Mouse (Mus musculus) erythroid progenitor cell, adult 5-6 weeks (primary cell): ENCODE results near the gene Bcl2l15. TPM values are rescaled to one million over a fixed set of nuclear protein-coding genes. Genes with fewer than 3 reads are reported as not detected.
"Not testable (repeated sequence)": the region's sequence is repeated elsewhere in the genome, so short reads cannot be mapped to it uniquely, and the experiment has no call there.

ENCODE experiments used
- ATAC-seq: replicated peaks from 2 replicates; pipeline ENCODE4 v1.8.0; 2016; ENCODE audit warnings: moderate number of reproducible peaks, mild to moderate bottlenecking, moderate TSS enrichment, inconsistent platforms; ENCODE audit not compliant: poor library complexity, low FRiP score, severe bottlenecking
- total RNA-seq, 2 experiments: library from RNA; stranded (forward) in 1 of 2; stranded (reverse) in 1 of 2; fragments of 150-400 nt in 1 of 2; fragments of 186-747, 209-891 nt in 1 of 2; gene quantifications; 2 replicates each; pipeline versions ENCODE4 v1.2.3 to v1.2.4; 2015 to 2017; ENCODE audit warnings: low replicate concordance in 2 of 2

The Bcl2l15 gene
- total RNA-seq, 2 experiments from 2014 or later = 1.7 to 5.4 TPM

- ATAC-seq = no peak
These were observed 3.4 kb upstream of the Bcl2l15 start for GRCm38 (mm10) chr3:103829036-103829435.

GRCm38 (mm10) chr3:103830681-103831080, 1.7 kb upstream of the Bcl2l15 start:
- not testable (repeated sequence) for ATAC-seq

- no peak for ATAC-seq
These were observed 1.3 kb upstream of the Bcl2l15 start for GRCm38 (mm10) chr3:103831146-103831545.

GRCm38 (mm10) chr3:103834001-103834400, 1.6 kb downstream of the Bcl2l15 start:
- ATAC-seq = no peak

GRCm38 (mm10) chr3:103835272-103835950, 3.0 kb downstream of the Bcl2l15 start:
- ATAC-seq = no peak

GRCm38 (mm10) chr3:103835951-103836310, 3.5 kb downstream of the Bcl2l15 start:
- ATAC-seq = no peak

GRCm38 (mm10) chr3:103836453-103836852, 4.1 kb downstream of the Bcl2l15 start:
- ATAC-seq = no peak

- ATAC-seq = no peak
These were observed 7.3 kb downstream of the Bcl2l15 start for GRCm38 (mm10) chr3:103839711-103840110.

GRCm38 (mm10) chr3:103840195-103840594, 7.8 kb downstream of the Bcl2l15 start:
- ATAC-seq = not testable (repeated sequence)

- ATAC-seq = not testable (repeated sequence)
These were observed 8.5 kb downstream of the Bcl2l15 start for GRCm38 (mm10) chr3:103840946-103841345.

- no peak for ATAC-seq
These were observed 18.4 kb downstream of the Bcl2l15 start for GRCm38 (mm10) chr3:103850644-103851363.

- no peak for ATAC-seq
These were observed 19.1 kb downstream of the Bcl2l15 start for GRCm38 (mm10) chr3:103851481-103851880.

GRCm38 (mm10) chr3:103851882-103852281, 19.5 kb downstream of the Bcl2l15 start:
- no peak for ATAC-seq

- ATAC-seq = peak; percentile 78
These were observed 20.3 kb downstream of the Bcl2l15 start for GRCm38 (mm10) chr3:103852565-103853299.

- ATAC-seq = no peak
These were observed 21.4 kb downstream of the Bcl2l15 start for GRCm38 (mm10) chr3:103853804-103854203.

GRCm38 (mm10) chr3:103857036-103857805, 24.8 kb downstream of the Bcl2l15 start:
- ATAC-seq = no peak

GRCm38 (mm10) chr3:103857977-103858563, 25.7 kb downstream of the Bcl2l15 start:
- ATAC-seq = no peak

- ATAC-seq = peak; percentile 55
These were observed 26.7 kb downstream of the Bcl2l15 start, which contains the start of gene Ptpn22 for GRCm38 (mm10) chr3:103858881-103859801. TSS of gene Ptpn22 (plus strand) at chr3:103859795.
